Mouse (Mus musculus): ENCODE results near the gene Chchd1. TPM values are rescaled to one million over a fixed set of nuclear protein-coding genes. Genes with fewer than 3 reads are reported as not detected.

Gene Chchd1
- polyA plus RNA-seq (2016; fragmentation: Nextera tagmentation; extraction: Ambion mirVana): 213 and 215 TPM in 2 replicates

GRCm38 (mm10) chr14:20702741-20703381 is at the start of gene Chchd1:
Gene Chchd1 (plus strand): TSS chr14:20703006.
- H3K4me1 ChIP-seq: peaks cover 33% of the 10 kb centered on the region
- H3K36me3 ChIP-seq: peaks cover 18% of the 10 kb centered on the region
- no peaks in the 10 kb centered on the region for H3K9me3 ChIP-seq (replicated peaks)

GRCm38 (mm10) chr14:20654690-20655421 is 48.0 kb upstream of the Chchd1 start:
- Histone ChIP-seq H3K4me3 (no peak overlapping the region), H3K4me2 (replicated peaks) (no peak overlapping the region), H3K27me3 (no peaks in the 10 kb centered on the region), H3K4me1 (no peaks in the 10 kb centered on the region), H3K9ac (no peak overlapping the region), H3K9me3 (replicated peaks) (no peaks in the 10 kb centered on the region), H3K27ac (no peak overlapping the region), H3K36me3 (no peaks in the 10 kb centered on the region)
- no peak for ATAC-seq (ENCODE audit: low FRiP score)
- WGBS: 80% methylated on average over 9 of the region's 9 CpGs

More at GRCm38 (mm10) chr14:20702741-20703381, at the start of gene Chchd1:
- peak within 1 kb of the TSS; percentile 74 for H3K4me3 ChIP-seq
- peak within 1 kb of the TSS; percentile 91 for H3K27ac ChIP-seq
- ATAC-seq (ENCODE audit: low FRiP score): peak; percentile 72
- H3K27me3 ChIP-seq: no peaks in the 10 kb centered on the region
- H3K4me2 ChIP-seq (replicated peaks): peak within 1 kb of the TSS; percentile 65
- peak within 1 kb of the TSS; percentile 79 for H3K9ac ChIP-seq
- under 1% methylated on average over 61 of the region's 61 CpGs for WGBS

- no peaks in the 10 kb centered on the region for H3K36me3 ChIP-seq
- H3K27me3 ChIP-seq: no peaks in the 10 kb centered on the region
- no peak overlapping the region for H3K4me2 ChIP-seq (replicated peaks)
- H3K4me3 ChIP-seq: no peak overlapping the region
- ATAC-seq (ENCODE audit: low FRiP score): no peak
- no peak overlapping the region for H3K27ac ChIP-seq
- H3K9me3 ChIP-seq (replicated peaks): no peaks in the 10 kb centered on the region
- no peaks in the 10 kb centered on the region for H3K4me1 ChIP-seq
- no peak overlapping the region for H3K9ac ChIP-seq
- 73% methylated on average over 9 of the region's 9 CpGs for WGBS
Observed at GRCm38 (mm10) chr14:20655731-20656130, 47.1 kb upstream of the Chchd1 start.

DNA sequence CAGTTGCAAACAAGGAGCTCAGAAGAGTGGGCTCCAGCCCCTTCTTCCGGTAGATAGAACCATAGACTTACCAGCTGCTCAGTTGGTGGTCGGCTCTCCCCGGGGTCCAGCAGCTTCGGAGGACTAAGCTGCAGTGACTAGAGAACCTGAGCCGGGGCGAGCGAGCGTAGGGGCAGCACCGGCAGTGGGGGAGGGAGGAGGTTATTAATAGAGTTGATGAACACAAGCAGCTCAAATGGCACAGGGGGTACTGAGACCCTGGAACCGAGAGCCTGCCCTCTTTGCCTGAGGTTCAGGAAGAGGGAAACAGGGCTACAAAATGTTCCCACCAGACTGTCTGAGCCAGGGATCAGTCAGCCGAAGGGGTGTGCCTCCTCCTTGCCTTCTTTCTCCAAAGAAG is 46.4 kb upstream of the Chchd1 start, which contains the start of gene Myoz1:
Gene Myoz1, minus strand, starts transcription at position 180 of the 400 bp plus-strand sequence.
- no peak within 1 kb of the TSS for H3K9ac ChIP-seq
- no peaks in the 10 kb centered on the region for H3K36me3 ChIP-seq
- no peak within 1 kb of the TSS for H3K4me3 ChIP-seq
- H3K9me3 ChIP-seq (replicated peaks): no peaks in the 10 kb centered on the region
- no peak within 1 kb of the TSS for H3K27ac ChIP-seq
- no peak within 1 kb of the TSS for H3K4me2 ChIP-seq (replicated peaks)
- no peak for ATAC-seq (ENCODE audit: low FRiP score)
- no peaks in the 10 kb centered on the region; the same call in 1 of the 2 replicates for H3K4me1 ChIP-seq
- no peaks in the 10 kb centered on the region for H3K27me3 ChIP-seq
- 36% methylated on average over 11 of the region's 11 CpGs for WGBS

GRCm38 (mm10) chr14:20658326-20658725 is 44.5 kb upstream of the Chchd1 start:
- Histone ChIP-seq H3K27ac (no peak overlapping the region), H3K4me1 (peaks cover 10% of the 10 kb centered on the region; the same call in 1 of the 2 replicates), H3K27me3 (peaks cover 12% of the 10 kb centered on the region), H3K4me3 (no peak overlapping the region), H3K4me2 (replicated peaks) (no peak overlapping the region), H3K36me3 (no peaks in the 10 kb centered on the region), H3K9me3 (replicated peaks) (no peaks in the 10 kb centered on the region), H3K9ac (no peak overlapping the region)
- ATAC-seq (ENCODE audit: low FRiP score): no peak

- no peaks in the 10 kb centered on the region for H3K9me3 ChIP-seq (replicated peaks)
- no peak overlapping the region for H3K9ac ChIP-seq
- no peak overlapping the region for H3K4me2 ChIP-seq (replicated peaks)
- ATAC-seq (ENCODE audit: low FRiP score): no peak
- no peak overlapping the region for H3K4me3 ChIP-seq
- H3K27ac ChIP-seq: no peak overlapping the region
- WGBS: 84% methylated on average over 6 of the region's 6 CpGs
- peaks cover 10% of the 10 kb centered on the region; the same call in 1 of the 2 replicates for H3K4me1 ChIP-seq
- H3K36me3 ChIP-seq: no peaks in the 10 kb centered on the region
- peaks cover 15% of the 10 kb centered on the region for H3K27me3 ChIP-seq
Observed at GRCm38 (mm10) chr14:20658902-20659301, 43.9 kb upstream of the Chchd1 start.

GRCm38 (mm10) chr14:20659687-20660086 is 43.1 kb upstream of the Chchd1 start:
- ATAC-seq (ENCODE audit: low FRiP score): no peak
- 96% methylated on average over 7 of the region's 7 CpGs for WGBS
- H3K4me3 ChIP-seq: no peak overlapping the region
- H3K4me1 ChIP-seq: peaks cover 12% of the 10 kb centered on the region; the same call in 1 of the 2 replicates
- no peaks in the 10 kb centered on the region for H3K36me3 ChIP-seq
- H3K27me3 ChIP-seq: peaks cover 15% of the 10 kb centered on the region
- H3K27ac ChIP-seq: no peak overlapping the region
- no peaks in the 10 kb centered on the region for H3K9me3 ChIP-seq (replicated peaks)
- no peak overlapping the region for H3K4me2 ChIP-seq (replicated peaks)
- H3K9ac ChIP-seq: no peak overlapping the region

GRCm38 (mm10) chr14:20660827-20661660 is 41.8 kb upstream of the Chchd1 start:
- Histone ChIP-seq H3K36me3 (no peaks in the 10 kb centered on the region), H3K4me1 (peaks cover 12% of the 10 kb centered on the region; the same call in 1 of the 2 replicates), H3K4me2 (replicated peaks) (peak overlapping the region; percentile 87), H3K27ac (peak overlapping the region; percentile 85), H3K9ac (peak overlapping the region; percentile 73), H3K4me3 (peak overlapping the region; percentile 59), H3K9me3 (replicated peaks) (no peaks in the 10 kb centered on the region), H3K27me3 (peaks cover 23% of the 10 kb centered on the region)
- 2% methylated on average over 52 of the region's 52 CpGs for WGBS
- ATAC-seq (ENCODE audit: low FRiP score): peak; percentile 86

- Histone ChIP-seq H3K9me3 (replicated peaks) (no peaks in the 10 kb centered on the region), H3K4me3 (peak overlapping the region; percentile 59), H3K36me3 (no peaks in the 10 kb centered on the region), H3K27me3 (peaks cover 27% of the 10 kb centered on the region), H3K9ac (peak overlapping the region; percentile 73), H3K4me2 (replicated peaks) (peak overlapping the region; percentile 87), H3K4me1 (peaks cover 12% of the 10 kb centered on the region; the same call in 1 of the 2 replicates), H3K27ac (peak overlapping the region; percentile 85)
- 9% methylated on average over 19 of the region's 19 CpGs for WGBS
- ATAC-seq (ENCODE audit: low FRiP score): peak; percentile 61
Observed at GRCm38 (mm10) chr14:20661661-20662331, 41.0 kb upstream of the Chchd1 start.

GRCm38 (mm10) chr14:20662740-20663139 is 40.1 kb upstream of the Chchd1 start:
- Histone ChIP-seq H3K9me3 (replicated peaks) (no peaks in the 10 kb centered on the region), H3K27ac (no peak overlapping the region), H3K4me1 (peaks cover 12% of the 10 kb centered on the region; the same call in 1 of the 2 replicates), H3K4me3 (no peak overlapping the region), H3K4me2 (replicated peaks) (no peak overlapping the region), H3K27me3 (peaks cover 30% of the 10 kb centered on the region), H3K9ac (no peak overlapping the region), H3K36me3 (no peaks in the 10 kb centered on the region)
- no peak for ATAC-seq (ENCODE audit: low FRiP score)
- 86% methylated on average over 3 of the region's 3 CpGs for WGBS

DNA sequence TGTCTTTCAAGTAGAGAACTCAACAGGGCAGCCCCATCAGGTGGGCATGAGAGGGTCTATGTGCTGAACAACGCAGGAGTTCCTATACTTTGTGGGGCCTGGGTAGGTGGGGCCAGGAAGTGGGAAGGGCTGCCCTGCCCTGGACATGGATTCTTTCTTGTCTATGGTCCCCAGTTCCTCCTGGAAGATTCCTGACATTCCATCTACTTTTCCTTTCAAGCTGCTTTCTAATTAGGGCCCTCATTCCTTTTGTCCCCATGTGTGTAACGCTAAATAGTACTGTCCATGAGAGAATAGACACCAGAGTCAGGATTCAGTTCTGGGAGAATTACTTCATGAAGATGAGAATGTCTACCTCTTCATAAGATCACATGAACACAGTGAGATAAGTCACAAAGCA is 39.2 kb upstream of the Chchd1 start:
- Histone ChIP-seq H3K4me2 (replicated peaks) (no peak overlapping the region), H3K27me3 (peaks cover 39% of the 10 kb centered on the region), H3K4me3 (no peak overlapping the region), H3K27ac (no peak overlapping the region), H3K36me3 (no peaks in the 10 kb centered on the region), H3K4me1 (peaks cover 12% of the 10 kb centered on the region; the same call in 1 of the 2 replicates), H3K9me3 (replicated peaks) (no peaks in the 10 kb centered on the region), H3K9ac (no peak overlapping the region)
- no peak for ATAC-seq (ENCODE audit: low FRiP score)
- WGBS: 66% methylated on average over 2 of the region's 2 CpGs

All from hindbrain, embryonic 12.5 days (tissue).